Mouse (Mus musculus): Measurements from ENCODE around the gene Hydin.
"Not testable (repeated sequence)": the region's sequence is repeated elsewhere in the genome, so short reads cannot be mapped to it uniquely, and the experiment has no call there.

Hydin gene

GRCm38 (mm10) chr8:110333376-110333775 is 66.6 kb downstream of the Hydin start:
- no peak for DNase-seq (ENCODE audit: low read depth in 1 of 2, low spot score in 2 of 2)

DNA sequence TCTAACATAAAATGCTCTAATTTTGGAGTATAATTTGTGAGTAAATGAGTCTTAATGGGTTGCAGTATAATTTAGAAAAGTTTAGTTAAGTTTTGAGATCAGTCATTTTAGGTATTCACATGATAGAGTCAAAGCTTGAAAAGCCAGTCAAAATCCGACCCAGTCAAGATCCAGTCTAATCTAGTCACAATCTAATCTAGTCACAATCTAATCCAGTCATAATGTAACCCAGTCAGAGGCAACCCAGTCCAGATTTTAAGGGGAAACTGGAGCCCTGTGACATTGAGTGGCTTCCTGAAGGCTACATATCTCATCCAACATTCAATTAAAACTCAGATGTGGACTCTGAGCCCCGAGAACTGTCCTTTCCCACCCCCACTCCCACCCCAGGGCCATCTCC is 72.7 kb downstream of the Hydin start:
- no peak for DNase-seq (ENCODE audit: low read depth in 1 of 2, low spot score in 2 of 2)

DNA sequence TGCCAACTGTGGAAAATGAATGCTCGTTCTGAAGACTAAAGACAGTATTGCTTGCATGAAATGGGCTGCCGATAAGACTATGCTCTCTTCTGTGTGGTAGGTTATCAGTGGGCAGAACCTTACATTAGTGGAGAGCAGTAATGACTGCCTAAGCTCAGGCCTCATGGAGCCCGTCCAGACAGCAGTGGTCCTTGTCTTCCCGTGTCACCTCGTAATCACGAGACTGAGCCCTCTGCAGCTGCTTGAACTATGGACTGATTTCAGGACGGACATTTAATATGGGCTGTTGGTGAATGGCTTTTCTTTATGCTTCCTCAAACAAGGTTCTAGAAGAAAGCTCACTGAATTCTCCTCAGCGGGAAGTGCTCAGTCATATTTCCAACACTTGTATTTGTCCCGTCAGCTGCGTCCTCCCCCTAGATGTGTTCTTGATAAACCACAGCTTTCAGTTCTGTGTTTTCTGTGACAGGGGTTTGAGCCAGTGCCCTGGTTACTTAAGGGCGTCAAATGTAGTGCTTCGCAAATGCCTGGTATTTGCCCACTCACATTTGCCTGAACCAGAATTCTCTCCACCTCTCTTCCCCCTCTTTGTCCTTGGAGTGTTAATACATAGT is 73.4 kb downstream of the Hydin start:
- DNase-seq (ENCODE audit: low read depth in 1 of 2, low spot score in 2 of 2), result no peak

DNA sequence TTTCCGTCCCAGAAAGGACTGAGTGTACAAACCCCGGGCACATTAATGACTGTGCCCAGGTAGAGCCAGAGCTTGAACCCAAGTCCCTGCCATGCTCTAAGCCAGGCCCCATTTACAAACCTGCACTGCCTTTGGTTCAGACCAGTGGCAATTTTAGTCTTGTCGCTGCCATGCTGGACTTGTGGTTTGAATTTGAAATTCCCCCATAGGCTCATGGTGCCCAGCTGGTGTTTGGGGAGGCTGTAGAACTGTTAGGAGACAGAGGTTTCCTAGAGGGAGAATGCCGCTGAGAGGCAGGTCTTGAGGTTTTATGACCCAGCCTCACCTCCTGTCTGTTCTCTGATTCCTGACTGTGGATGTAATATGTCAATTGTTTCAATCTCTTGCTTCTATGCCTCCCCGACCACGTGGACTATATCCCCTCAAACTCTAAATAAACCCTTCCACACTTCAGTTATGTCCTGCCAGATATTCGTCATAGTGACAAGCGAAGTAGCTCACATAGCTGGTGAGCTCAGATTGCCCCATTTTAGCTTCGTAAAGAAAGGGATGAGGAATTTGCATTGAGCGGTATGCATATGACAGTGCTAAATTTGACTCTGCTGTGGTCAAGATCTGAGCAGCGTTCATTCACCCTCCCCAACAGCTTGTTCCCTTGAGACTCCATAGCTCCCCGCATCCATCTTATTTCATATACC is 79.1 kb downstream of the Hydin start:
- DNase-seq (ENCODE audit: low read depth in 1 of 2, low spot score in 2 of 2), result no peak

- DNase-seq (ENCODE audit: low read depth in 1 of 2, low spot score in 2 of 2), result no peak
Observed at GRCm38 (mm10) chr8:110346915-110347314, 80.1 kb downstream of the Hydin start.

- DNase-seq (ENCODE audit: low read depth in 1 of 2, low spot score in 2 of 2), result no peak
Observed at GRCm38 (mm10) chr8:110350725-110351124, 83.9 kb downstream of the Hydin start.

GRCm38 (mm10) chr8:110351909-110352308 is 85.1 kb downstream of the Hydin start:
- no peak for DNase-seq (ENCODE audit: low read depth in 1 of 2, low spot score in 2 of 2)

DNA sequence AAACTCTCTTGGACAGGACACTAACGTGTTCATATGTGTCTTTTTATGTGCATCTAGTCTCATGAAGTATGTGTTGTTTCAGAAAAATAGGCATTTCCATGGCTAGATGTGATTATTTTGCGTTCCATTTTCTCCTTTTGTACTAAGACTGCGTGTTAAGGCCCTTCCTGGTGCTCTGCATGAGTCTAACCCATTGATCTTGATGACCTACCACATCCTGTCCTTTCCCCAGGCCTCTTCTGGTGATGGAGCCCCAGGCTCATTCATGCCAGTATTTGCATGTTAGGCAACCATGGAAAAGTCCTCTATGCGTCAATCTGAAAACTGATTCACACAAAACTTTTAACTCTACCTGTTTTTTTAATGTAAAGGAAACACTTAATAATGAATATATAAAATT is 96.2 kb downstream of the Hydin start:
- no peak for DNase-seq (ENCODE audit: low read depth in 1 of 2, low spot score in 2 of 2)

- no peak for DNase-seq (ENCODE audit: low read depth in 1 of 2, low spot score in 2 of 2)
Observed at GRCm38 (mm10) chr8:110372836-110373235, 106.1 kb downstream of the Hydin start.

DNA sequence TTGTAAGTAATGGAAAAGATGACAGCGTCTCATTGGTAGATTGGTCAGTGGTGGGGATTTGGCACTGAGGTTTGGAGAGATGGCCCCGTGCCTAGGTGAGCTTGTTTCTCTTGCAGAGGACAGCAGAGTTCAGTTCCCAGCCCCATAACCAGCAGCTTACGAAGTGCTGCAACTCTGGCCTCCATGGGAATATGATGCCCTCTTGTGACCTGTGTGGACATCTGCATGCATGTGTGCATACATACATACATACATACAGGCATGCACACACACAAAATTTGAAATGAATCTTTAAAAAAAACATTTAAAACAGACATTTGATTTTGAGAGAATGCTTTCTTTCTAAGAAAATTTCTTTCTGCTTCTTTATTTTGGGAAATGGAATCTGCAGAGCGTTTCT is 106.9 kb downstream of the Hydin start:
- DNase-seq (ENCODE audit: low read depth in 1 of 2, low spot score in 2 of 2), result no peak

DNA sequence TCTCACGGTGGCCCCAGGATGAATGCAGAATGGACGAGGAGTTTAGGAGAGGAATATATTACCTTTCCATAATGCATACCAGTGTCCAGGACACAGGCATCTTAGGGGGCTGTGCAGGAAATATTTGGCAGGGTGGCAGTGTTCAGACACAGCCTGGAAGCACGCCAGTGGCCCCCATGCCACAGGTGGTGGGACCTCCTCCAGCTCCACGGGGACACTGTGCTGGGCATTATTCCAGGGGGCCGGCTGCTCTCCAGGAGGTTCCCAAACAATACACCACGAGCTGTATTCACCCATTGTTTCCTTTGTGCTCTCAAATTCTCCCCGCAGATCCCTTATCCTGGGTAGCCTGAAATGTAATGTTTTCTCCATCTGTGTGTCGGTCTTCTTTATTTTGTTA is 116.0 kb downstream of the Hydin start:
- DNase-seq (ENCODE audit: low read depth in 1 of 2, low spot score in 2 of 2), result no peak

GRCm38 (mm10) chr8:110384632-110385031 is 117.9 kb downstream of the Hydin start:
- not testable (repeated sequence) for DNase-seq (ENCODE audit: low read depth in 1 of 2, low spot score in 2 of 2)

- no peak for DNase-seq (ENCODE audit: low read depth in 1 of 2, low spot score in 2 of 2)
Observed at GRCm38 (mm10) chr8:110395656-110396055, 128.9 kb downstream of the Hydin start.

GRCm38 (mm10) chr8:110400536-110400935 is 133.8 kb downstream of the Hydin start:
- DNase-seq (ENCODE audit: low read depth in 1 of 2, low spot score in 2 of 2), result no peak

DNA sequence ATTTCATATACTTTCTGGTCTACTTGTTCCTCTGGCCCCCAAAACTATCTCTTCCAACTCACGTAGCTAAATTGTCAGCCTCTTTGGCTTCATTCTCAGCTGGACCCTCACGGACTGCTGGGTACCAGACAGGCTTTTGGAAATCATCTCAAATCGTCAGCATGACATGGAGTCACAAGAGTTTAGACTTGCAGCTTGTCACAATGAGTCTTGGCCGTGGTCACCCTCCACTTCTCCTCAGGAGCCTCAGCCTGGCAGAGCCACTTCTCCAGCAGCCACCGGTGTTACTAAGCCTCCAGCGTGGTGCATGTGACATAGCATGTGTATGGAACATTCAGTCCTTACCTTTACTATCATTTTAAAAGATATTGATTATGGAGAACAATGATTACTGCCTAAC is 135.5 kb downstream of the Hydin start:
- no peak for DNase-seq (ENCODE audit: low read depth in 1 of 2, low spot score in 2 of 2)

DNA sequence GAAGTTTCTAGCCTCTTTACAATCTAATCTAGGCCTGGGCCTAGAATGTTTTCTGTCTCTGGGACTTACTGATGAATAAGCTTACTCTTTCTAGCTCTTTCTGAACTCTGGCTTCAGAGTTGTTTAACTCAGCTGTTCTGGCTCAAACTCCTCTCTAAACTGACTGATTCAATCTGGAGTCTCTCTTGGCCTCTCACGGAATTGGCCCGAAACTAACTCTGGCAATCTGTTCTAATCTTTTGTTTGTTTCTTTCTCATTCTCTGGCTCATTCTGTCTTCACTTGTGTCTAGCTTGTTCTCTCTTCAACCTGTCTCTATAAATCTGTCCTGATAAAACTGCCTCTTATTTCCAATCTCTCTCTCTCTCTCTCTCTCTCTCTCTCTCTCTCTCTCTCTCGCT is 137.7 kb downstream of the Hydin start:
- DNase-seq (ENCODE audit: low read depth in 1 of 2, low spot score in 2 of 2), result no peak

DNA sequence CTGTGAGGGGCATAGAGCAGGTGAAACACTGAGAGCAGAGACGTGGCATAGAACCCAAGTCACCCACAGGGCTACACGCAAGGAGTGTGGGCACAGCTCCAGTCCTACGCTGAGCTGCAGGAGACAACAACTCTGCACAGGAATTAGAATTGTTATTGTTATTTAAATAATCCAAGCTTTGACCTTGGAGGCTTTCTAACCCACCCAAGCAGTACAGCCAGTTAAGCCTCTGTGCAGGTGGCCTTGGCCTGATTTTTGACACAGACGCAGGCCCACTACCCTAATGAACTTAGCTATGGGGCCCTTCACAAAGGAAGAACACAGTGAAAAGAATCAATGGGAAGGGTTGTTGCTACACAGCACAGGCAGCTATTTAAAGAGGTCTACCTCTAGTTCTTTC is 148.3 kb downstream of the Hydin start:
- DNase-seq (ENCODE audit: low read depth in 1 of 2, low spot score in 2 of 2), result no peak

- no peak for DNase-seq (ENCODE audit: low read depth in 1 of 2, low spot score in 2 of 2)
Observed at GRCm38 (mm10) chr8:110416931-110417330, 150.2 kb downstream of the Hydin start.

DNA sequence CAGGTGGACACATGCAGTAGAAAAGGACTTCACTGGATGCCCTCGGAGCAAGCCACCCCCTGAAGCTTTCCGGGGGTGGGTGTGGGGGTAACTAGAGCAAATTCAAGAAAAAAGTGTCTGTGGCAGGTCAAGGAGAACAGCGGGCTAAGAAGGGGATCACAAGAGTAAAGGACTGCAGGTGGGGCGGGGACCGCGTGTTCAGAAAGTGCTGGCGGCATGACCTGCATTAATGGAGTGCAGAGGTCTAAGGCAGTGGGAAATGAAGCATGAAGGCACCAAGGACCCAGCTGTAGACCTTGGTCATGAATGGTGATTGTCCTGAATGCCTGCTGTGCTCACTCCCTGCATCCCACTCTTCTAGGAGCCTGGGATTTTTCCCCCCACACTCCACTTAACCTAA is 151.0 kb downstream of the Hydin start:
- DNase-seq (ENCODE audit: low read depth in 1 of 2, low spot score in 2 of 2), result no peak

DNA sequence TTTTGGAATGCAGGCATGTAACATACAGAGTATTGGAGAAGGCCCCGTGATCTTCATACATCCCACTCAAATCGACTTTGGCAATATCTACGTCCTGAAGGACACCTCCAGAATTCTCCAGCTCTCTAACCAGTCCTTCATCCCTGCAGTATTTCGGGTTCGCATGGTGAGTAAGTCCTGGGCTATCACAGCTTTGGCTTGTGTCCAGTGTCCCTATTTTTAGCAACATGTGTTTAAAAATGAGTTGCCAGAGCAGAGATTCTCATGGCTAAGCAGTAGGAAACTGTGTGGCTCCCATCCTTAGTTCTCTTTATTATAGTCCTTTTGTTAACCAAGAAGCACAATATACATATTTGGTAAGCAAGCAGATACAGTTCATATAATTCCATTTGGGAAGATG is 152.9 kb downstream of the Hydin start:
- no peak for DNase-seq (ENCODE audit: low read depth in 1 of 2, low spot score in 2 of 2)

DNA sequence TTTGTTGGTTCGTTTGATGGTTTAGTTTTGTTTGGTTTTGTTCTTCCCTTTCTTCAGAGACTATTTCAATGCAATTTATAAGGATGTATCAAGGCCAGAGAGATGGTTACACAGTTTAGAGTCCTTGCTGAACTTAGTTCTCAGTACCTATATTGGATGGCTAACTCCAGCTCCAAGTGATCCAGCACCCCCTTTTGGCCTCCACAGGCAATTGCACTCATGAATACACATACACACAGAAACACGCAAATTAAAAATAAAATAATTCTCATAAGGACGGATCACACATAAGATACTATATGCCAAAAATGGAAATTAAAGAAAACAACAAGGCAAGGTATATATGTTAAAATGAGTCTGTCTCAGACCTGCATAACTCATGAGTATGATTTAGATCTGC is 153.4 kb downstream of the Hydin start:
- DNase-seq (ENCODE audit: low read depth in 1 of 2, low spot score in 2 of 2), result no peak

DNA sequence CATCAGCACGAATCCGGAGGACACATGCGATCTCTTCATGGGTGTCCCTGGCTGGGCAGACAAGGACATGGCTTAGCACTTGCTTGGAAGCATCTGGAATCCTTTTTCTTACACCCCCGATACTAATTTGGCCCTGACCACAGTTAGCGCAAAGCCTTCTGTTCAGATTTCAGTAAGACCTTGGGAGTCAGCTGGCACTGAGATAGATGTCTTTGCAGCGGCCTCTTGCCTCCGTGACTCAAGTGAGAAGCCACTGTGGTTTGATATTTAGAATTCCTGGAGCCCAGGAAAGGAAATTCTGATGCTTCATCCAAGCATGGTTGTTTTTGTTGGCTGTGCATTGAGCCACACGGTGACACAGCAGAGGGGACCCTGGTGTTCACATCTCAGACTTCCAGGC is 157.4 kb downstream of the Hydin start:
- no peak for DNase-seq (ENCODE audit: low read depth in 1 of 2, low spot score in 2 of 2)

DNA sequence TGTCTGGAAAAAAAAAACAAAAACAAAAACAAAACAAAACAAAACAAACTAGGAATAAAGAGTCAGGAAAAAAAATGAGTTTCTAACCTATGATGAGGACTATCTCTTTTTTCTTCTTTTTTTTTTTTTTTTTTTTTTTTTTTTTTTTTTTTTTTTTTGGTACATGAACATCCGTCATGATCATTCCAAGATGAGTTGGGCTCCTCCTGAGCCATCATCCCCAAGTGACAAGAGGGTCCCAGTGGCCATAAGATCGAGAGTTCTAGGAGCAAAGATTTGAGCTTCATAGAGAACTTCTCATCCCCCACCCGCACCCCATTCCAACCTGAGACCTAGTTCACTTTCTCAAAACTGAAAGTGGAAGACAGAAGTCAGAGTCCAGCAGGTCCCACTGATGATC is 164.6 kb downstream of the Hydin start:
- DNase-seq (ENCODE audit: low read depth in 1 of 2, low spot score in 2 of 2), result no peak

Data from monocyte, adult 2 months (primary cell).